Mouse (Mus musculus): ENCODE data around the gene Gm572.

DNA sequence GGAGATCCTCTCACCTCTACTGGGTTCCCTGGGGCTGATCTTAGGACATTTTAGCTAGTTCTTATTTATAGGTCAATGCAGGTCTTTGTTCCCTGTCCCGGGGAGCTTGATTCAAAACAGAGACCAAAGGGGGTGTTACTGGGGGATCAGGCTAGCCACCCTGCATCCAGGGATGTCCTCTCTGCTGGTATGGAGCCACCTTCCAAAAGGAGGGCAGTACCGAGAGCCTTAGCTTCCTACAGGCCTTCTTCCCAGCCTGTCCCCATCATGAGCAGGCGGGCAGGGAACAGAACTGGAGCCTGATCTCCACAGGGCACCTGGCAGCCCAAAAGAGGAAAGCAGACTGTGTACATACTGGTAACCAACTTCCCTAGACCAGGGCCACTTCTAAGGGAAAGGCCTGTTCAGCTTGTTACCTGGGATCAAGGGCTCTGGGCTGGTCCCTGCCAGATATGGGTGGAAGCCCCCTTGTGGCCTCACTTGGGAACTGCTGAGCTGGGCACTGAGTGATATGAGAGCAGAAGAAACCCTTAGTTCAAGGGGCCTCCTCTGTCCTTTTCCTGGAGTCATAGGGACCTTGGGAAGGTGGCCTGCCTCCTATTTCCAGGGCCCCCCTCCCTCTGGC, 38.5 kb upstream of the Gm572 start:
- TF ChIP-seq CTCF (IDR thresholded peaks at IDR 0.05; ENCODE audit: low read depth): peak; percentile 82
- TF ChIP-seq EP300 (IDR thresholded peaks at IDR 0.05; ENCODE audit: low read depth): no peak
